Mouse (Mus musculus) small intestine, adult 2 months (tissue): ENCODE results near the gene H2al1d. TPM values are rescaled to one million over a fixed set of nuclear protein-coding genes. Genes with fewer than 3 reads are reported as not detected.
"Not testable (repeated sequence)": the region's sequence is repeated elsewhere in the genome, so short reads cannot be mapped to it uniquely, and the experiment has no call there.

Experiments used
- H3K27ac ChIP-seq: fragments of 200-500 bp; 2 replicates; pipeline ENCODE4 v1.5.1; 2012; ENCODE audit warnings: low read depth, low read length, control low read depth, inconsistent platforms; ENCODE audit not compliant: insufficient read depth
- H3K27me3 ChIP-seq: fragments of 200-500 bp; 2 replicates; pipeline ENCODE4 v1.6.1; 2012; ENCODE audit warnings: mild to moderate bottlenecking, moderate library complexity, low read length, inconsistent platforms; ENCODE audit not compliant: control insufficient read depth, insufficient read depth
- H3K36me3 ChIP-seq: fragments of 200-500 bp; 2 replicates; pipeline ENCODE4 v1.6.1; 2012; ENCODE audit warnings: mild to moderate bottlenecking, low read length, control low read depth, inconsistent platforms; ENCODE audit not compliant: control insufficient read depth, insufficient read depth
- H3K4me1 ChIP-seq: fragments of 200-500 bp; 2 replicates; pipeline ENCODE4 v1.6.1; 2012; ENCODE audit warnings: low read length, inconsistent platforms, mixed read lengths; ENCODE audit not compliant: control insufficient read depth, insufficient read depth, insufficient read length
- H3K4me3 ChIP-seq: fragments of 200-500 bp; 2 replicates; pipeline ENCODE4 v1.5.1; 2012; ENCODE audit warnings: low read depth, mild to moderate bottlenecking, control low read depth, inconsistent platforms, low read length, moderate library complexity
- CTCF ChIP-seq: fragments of 200-500 bp; IDR thresholded peaks from 2 replicates; pipeline ENCODE4 v1.5.1; 2012; ENCODE audit warnings: low read depth, mild to moderate bottlenecking, control low read depth, inconsistent platforms, low read length, moderate library complexity, mixed read lengths; ENCODE audit not compliant: insufficient replicate concordance, insufficient read length; ENCODE audit errors: extremely low read depth
- POLR2A ChIP-seq: fragments of 200-500 bp; IDR thresholded peaks from 2 replicates; pipeline ENCODE4 v1.6.1; 2012; ENCODE audit warnings: low read depth, mild to moderate bottlenecking, control low read depth, inconsistent platforms, low read length, moderate library complexity
- WGBS: fragments of 180-500 bp; shearing (Covaris S2); methylation state at CpG from one replicate; pipeline ENCODE4 v1.1.7; 2018; 5-methylcytosine and 5-hydroxymethylcytosine counted together
- polyA plus RNA-seq: library from polyadenylated mRNA; depleted of rRNA; stranded (reverse); fragments of >200 nt; gene quantifications from 2 replicates; pipeline ENCODE4 v1.2.3, GENCODE M21; 2012; rRNA removed

H2al1d gene
- polyA plus RNA-seq = not detected in 2 replicates

GRCm38 (mm10) chrX:11308524-11308923, at the start of gene H2al1d:
TSS of gene H2al1d (plus strand) at chrX:11308824.
- WGBS = no CpG with 5 or more reads among the region's 6 CpGs
- H3K4me3 ChIP-seq, H3K4me1 ChIP-seq, H3K27me3 ChIP-seq, H3K36me3 ChIP-seq, H3K27ac ChIP-seq: not testable (repeated sequence)

GRCm38 (mm10) chrX:11264918-11265317, 43.7 kb upstream of the H2al1d start:
- no peaks in the 10 kb centered on the region for H3K4me1 ChIP-seq
- no peak overlapping the region for H3K27ac ChIP-seq
- H3K27me3 ChIP-seq = no peaks in the 10 kb centered on the region
- TF ChIP-seq CTCF (no peak), POLR2A (no peak)
- no peaks in the 10 kb centered on the region for H3K36me3 ChIP-seq
- WGBS = 81% methylated on average over 8 of the region's 8 CpGs
- H3K4me3 ChIP-seq = no peak overlapping the region

DNA sequence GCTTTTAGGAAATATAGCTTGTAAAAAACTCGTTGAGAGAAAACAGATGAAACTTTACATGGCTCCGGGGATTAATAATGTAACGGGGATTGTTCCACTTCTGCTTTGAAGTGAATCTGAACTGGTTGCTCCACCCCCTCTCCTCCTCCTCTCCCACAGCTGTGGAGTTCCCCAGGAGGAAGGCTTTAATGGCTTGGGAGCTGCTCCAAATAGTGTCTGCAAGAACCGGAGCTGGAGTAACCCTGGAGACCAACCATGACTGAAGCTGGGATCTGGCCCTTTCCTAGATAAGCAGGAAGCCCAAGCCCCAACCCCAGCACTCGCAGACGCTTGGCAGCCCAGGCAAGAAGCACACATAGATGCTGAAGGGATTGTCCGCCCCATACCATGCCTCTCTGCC, 40.8 kb upstream of the H2al1d start:
- H3K4me3 ChIP-seq = no peak overlapping the region
- H3K36me3 ChIP-seq = no peaks in the 10 kb centered on the region
- TF ChIP-seq POLR2A (no peak), CTCF (no peak)
- 58% methylated on average over 7 of the region's 7 CpGs for WGBS
- H3K4me1 ChIP-seq = no peaks in the 10 kb centered on the region
- no peak overlapping the region for H3K27ac ChIP-seq
- no peaks in the 10 kb centered on the region for H3K27me3 ChIP-seq

- no peak overlapping the region for H3K27ac ChIP-seq
- no peak for TF ChIP-seq POLR2A
- TF ChIP-seq CTCF = no peak
- H3K4me1 ChIP-seq = no peaks in the 10 kb centered on the region
- H3K36me3 ChIP-seq = no peaks in the 10 kb centered on the region
- WGBS = 83% methylated on average over 3 of the region's 3 CpGs
- H3K27me3 ChIP-seq = no peaks in the 10 kb centered on the region
- no peak overlapping the region for H3K4me3 ChIP-seq
These were observed 39.5 kb upstream of the H2al1d start for GRCm38 (mm10) chrX:11269074-11269473.

- Histone ChIP-seq H3K4me1 (no peaks in the 10 kb centered on the region), H3K27ac (no peak overlapping the region), H3K4me3 (no peak overlapping the region), H3K27me3 (no peaks in the 10 kb centered on the region), H3K36me3 (no peaks in the 10 kb centered on the region)
- 35% methylated on average over 3 of the region's 3 CpGs for WGBS
- TF ChIP-seq POLR2A = no peak
- no peak for TF ChIP-seq CTCF
These were observed 35.4 kb upstream of the H2al1d start for GRCm38 (mm10) chrX:11273190-11273589.

DNA sequence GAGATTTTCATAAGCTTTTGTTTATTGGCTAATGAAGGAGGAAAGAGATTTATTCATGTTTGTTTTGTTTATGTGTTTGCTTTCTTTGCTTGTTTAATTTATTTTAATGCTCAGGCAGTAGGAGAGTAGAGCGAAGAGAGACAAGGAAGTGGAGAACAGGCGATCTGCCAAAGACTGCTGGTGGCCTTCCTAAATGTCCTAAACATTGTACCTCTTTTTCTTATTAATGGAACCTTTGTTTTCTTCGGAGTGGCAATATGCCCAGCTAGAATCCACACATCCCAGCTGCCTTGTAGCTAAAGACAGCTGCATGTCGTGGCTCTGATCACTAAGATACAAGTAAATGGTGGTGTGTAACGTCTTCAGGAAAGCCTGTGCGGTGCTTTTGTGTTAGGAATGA, 31.5 kb upstream of the H2al1d start:
- Histone ChIP-seq H3K4me1 (no peaks in the 10 kb centered on the region; the same call in 1 of the 2 replicates), H3K36me3 (no peaks in the 10 kb centered on the region), H3K27ac (no peak overlapping the region), H3K27me3 (no peaks in the 10 kb centered on the region), H3K4me3 (no peak overlapping the region)
- TF ChIP-seq CTCF (no peak), POLR2A (no peak)
- WGBS = 33% methylated on average over 6 of the region's 6 CpGs

- Histone ChIP-seq H3K4me3 (no peak overlapping the region), H3K27me3 (no peaks in the 10 kb centered on the region), H3K36me3 (no peaks in the 10 kb centered on the region), H3K27ac (no peak overlapping the region), H3K4me1 (no peaks in the 10 kb centered on the region; the same call in 1 of the 2 replicates)
- 68% methylated on average over 2 of the region's 2 CpGs for WGBS
- TF ChIP-seq CTCF = no peak
- no peak for TF ChIP-seq POLR2A
These were observed 27.9 kb upstream of the H2al1d start for GRCm38 (mm10) chrX:11280741-11281140.

- Histone ChIP-seq H3K27me3 (no peaks in the 10 kb centered on the region), H3K27ac (no peak overlapping the region), H3K4me3 (no peak overlapping the region), H3K36me3 (no peaks in the 10 kb centered on the region), H3K4me1 (no peaks in the 10 kb centered on the region)
- TF ChIP-seq POLR2A = no peak
- no peak for TF ChIP-seq CTCF
- whole genome bisulfite sequencing = 32% methylated on average over 14 of the region's 14 CpGs
These were observed 20.2 kb upstream of the H2al1d start for GRCm38 (mm10) chrX:11288306-11288882.
